Mouse (Mus musculus): ENCODE measurements around the gene Bhlhe23. TPM values are rescaled to one million over a fixed set of nuclear protein-coding genes. Genes with fewer than 3 reads are reported as not detected.

The Bhlhe23 gene
- total RNA-seq, 2 experiments from 2014 or later, result not detected

- DNase-seq, result no peak
- intact Hi-C loops (cut with DNase I; ENCODE audit: low total_unique reads), result no loop called here
These were observed 44.7 kb downstream of the Bhlhe23 start for GRCm38 (mm10) chr2:180731984-180732383.

- intact Hi-C loops (cut with DNase I; ENCODE audit: low total_unique reads), result no loop called here
These were observed 45.7 kb downstream of the Bhlhe23 start for GRCm38 (mm10) chr2:180731036-180731435.

GRCm38 (mm10) chr2:180727613-180728021 is 49.1 kb downstream of the Bhlhe23 start:
- DNase-seq, result no peak
- intact Hi-C loops (cut with DNase I; ENCODE audit: low total_unique reads), result loop anchor here (5.0 kb wide), 1 partner anchor 45 kb away; no protein-coding TSS in a partner anchor

More at GRCm38 (mm10) chr2:180731036-180731435, 45.7 kb downstream of the Bhlhe23 start:
- DNase-seq, result no peak

GRCm38 (mm10) chr2:180726658-180727442 is 49.9 kb downstream of the Bhlhe23 start:
- no peak for DNase-seq
- intact Hi-C loops (cut with DNase I; ENCODE audit: low total_unique reads), result loop anchor here (5.0 kb wide), 1 partner anchor 45 kb away; no protein-coding TSS in a partner anchor

GRCm38 (mm10) chr2:180725856-180726629 is 50.7 kb downstream of the Bhlhe23 start:
- intact Hi-C loops (cut with DNase I; ENCODE audit: low total_unique reads), result loop anchor here (5.0 kb wide), 1 partner anchor 44 kb away; no protein-coding TSS in a partner anchor
- DNase-seq, result no peak

- intact Hi-C loops (cut with DNase I; ENCODE audit: low total_unique reads), result loop anchor here (5.0 kb wide), 1 partner anchor 43 kb away; no protein-coding TSS in a partner anchor
- DNase-seq, result no peak
These were observed 51.3 kb downstream of the Bhlhe23 start for GRCm38 (mm10) chr2:180725414-180725778.

- peak; percentile 50 for DNase-seq
- intact Hi-C loops (cut with DNase I; ENCODE audit: low total_unique reads), result loop anchor here (5.0 kb wide), 1 partner anchor 42 kb away; no protein-coding TSS in a partner anchor
These were observed 51.9 kb downstream of the Bhlhe23 start, which contains the start of gene Slc17a9 for GRCm38 (mm10) chr2:180724585-180725413. Gene Slc17a9, plus strand, starts transcription at chr2:180725263.

Other genes starting within 250 kb of the Bhlhe23 start
- gene Mrgbp, start 195.6 kb downstream of the Bhlhe23 start, total RNA-seq (2021), result 1 to 10 TPM; 4.7 to 5.3 TPM
- 10 to 100 TPM; 22.5 to 25.2 TPM for gene Ogfr, start 187.7 kb downstream of the Bhlhe23 start, total RNA-seq (2021)
- under 1 TPM; 0.29 to 0.97 TPM for gene Col9a3, start 179.1 kb downstream of the Bhlhe23 start, total RNA-seq (2021)
- gene Tcfl5, start 134.2 kb downstream of the Bhlhe23 start, total RNA-seq (2021), result under 1 TPM; 0.21 to 0.22 TPM
- gene Dido1, start 66.9 kb downstream of the Bhlhe23 start, total RNA-seq (2021), result 10 to 100 TPM; 18.9 to 19.7 TPM
- 10 to 100 TPM; 38.5 to 40.5 TPM for gene Gid8, start 66.8 kb downstream of the Bhlhe23 start, total RNA-seq (2021)
- gene Slc17a9, start 51.6 kb downstream of the Bhlhe23 start, total RNA-seq (2021), result under 1 TPM; 0.39 to 0.51 TPM
- gene Ythdf1, start 144.0 kb upstream of the Bhlhe23 start, total RNA-seq (2021), result 10 to 100 TPM; 29.5 to 30.3 TPM
- not detected for gene Birc7, start 152.1 kb upstream of the Bhlhe23 start, total RNA-seq (2021)
- under 1 TPM; 0.82 TPM for gene Nkain4, start 177.8 kb upstream of the Bhlhe23 start, total RNA-seq (2021)
- 10 to 100 TPM; 32.1 to 33.9 TPM for gene Arfgap1, start 190.3 kb upstream of the Bhlhe23 start, total RNA-seq (2021)
- 1 to 10 TPM; 5.5 to 5.6 TPM for gene Col20a1, start 209.6 kb upstream of the Bhlhe23 start, total RNA-seq (2021)

Data from gastrocnemius, postnatal 14 days (tissue).